Mouse (Mus musculus) adrenal gland, postnatal 25 days (tissue): Measurements from ENCODE around the gene Slc25a14. TPM values are rescaled to one million over a fixed set of nuclear protein-coding genes. Genes with fewer than 3 reads are reported as not detected.

Experiments used
- microRNA-seq, 2 experiments: library from miRNA; unstranded; fragments of <30 nt; microRNA quantifications; one replicate each; pipeline ENCODE4 v1.2.0; 2021
- total RNA-seq: library from RNA; stranded (reverse); gene quantifications from 2 replicates; pipeline ENCODE4 v1.2.3, GENCODE M21; 2021

Slc25a14 gene
- total RNA-seq, 1 experiment from 2014 or later = 11.8 TPM

Small RNA genes within 50 kb of the gene (microRNA-seq; reads per million reads assigned to microRNA genes)
- gene Gm27828 = 0 reads per million in 2 experiments

Other genes starting within 250 kb of the Slc25a14 start
- 25.6 and 27.2 TPM in 2 replicates for gene Elf4, start 160.3 kb upstream of the Slc25a14 start, total RNA-seq
- gene Aifm1, start 109.8 kb upstream of the Slc25a14 start, total RNA-seq = 211 and 225 TPM in 2 replicates
- 17.8 and 24.4 TPM in 2 replicates for gene Rab33a, start 104.1 kb upstream of the Slc25a14 start, total RNA-seq
- 11.5 and 12.3 TPM in 2 replicates for gene Zfp280c, start 28.9 kb upstream of the Slc25a14 start, total RNA-seq
- 0.18 TPM in 1 of 2 replicates, not detected in the other for gene Gpr119, start 51.1 kb downstream of the Slc25a14 start, total RNA-seq
- gene Rbmx2, start 71.6 kb downstream of the Slc25a14 start, total RNA-seq = 3.0 and 3.9 TPM in 2 replicates